Mouse (Mus musculus): ENCODE data around the gene Myog. TPM values are rescaled to one million over a fixed set of nuclear protein-coding genes. Genes with fewer than 3 reads are reported as not detected.
"Not testable (repeated sequence)": the region's sequence is repeated elsewhere in the genome, so short reads cannot be mapped to it uniquely, and the experiment has no call there.

Gene Myog
- 0.13 and 0.17 TPM in 2 replicates for polyA plus RNA-seq (2014; fragmentation: Nextera tagmentation; extraction: Ambion mirVana)

- DNase-seq (ENCODE audit: low spot score), result no peak
- no peak within 1 kb of the TSS for H3K27ac ChIP-seq
- H3K9me3 ChIP-seq (ENCODE audit: control insufficient read depth, low read length), result no peaks in the 10 kb centered on the region
- H3K9ac ChIP-seq, result no peak within 1 kb of the TSS
- ATAC-seq (ENCODE audit: low FRiP score), result no peak
- no peaks in the 10 kb centered on the region for H3K36me3 ChIP-seq (replicated peaks; ENCODE audit: control insufficient read depth, insufficient read depth)
- H3K27me3 ChIP-seq (ENCODE audit: control insufficient read depth, insufficient read depth, low read length), result no peaks in the 10 kb centered on the region
- H3K4me1 ChIP-seq (replicated peaks; ENCODE audit: control insufficient read depth, insufficient read depth, low read length), result peaks cover 16% of the 10 kb centered on the region
- no peak within 1 kb of the TSS for H3K4me2 ChIP-seq (replicated peaks)
- H3K4me3 ChIP-seq (replicated peaks; ENCODE audit: low read length), result no peak within 1 kb of the TSS
- 44% methylated on average over 11 of the region's 11 CpGs for WGBS
These were observed at the start of gene Myog for GRCm38 (mm10) chr1:134289598-134290099. Myog (plus strand) TSS chr1:134289989.

GRCm38 (mm10) chr1:134240701-134241100 lies 49.1 kb upstream of the Myog start:
- no peak for ATAC-seq (ENCODE audit: low FRiP score)
- Histone ChIP-seq H3K27me3 (ENCODE audit: control insufficient read depth, insufficient read depth, low read length) (peaks cover 9% of the 10 kb centered on the region; the same call in 1 of the 2 replicates), H3K9me3 (ENCODE audit: control insufficient read depth, low read length) (no peaks in the 10 kb centered on the region), H3K36me3 (replicated peaks; ENCODE audit: control insufficient read depth, insufficient read depth) (no peaks in the 10 kb centered on the region), H3K4me1 (replicated peaks; ENCODE audit: control insufficient read depth, insufficient read depth, low read length) (peaks cover 8% of the 10 kb centered on the region), H3K4me3 (replicated peaks; ENCODE audit: low read length) (no peak overlapping the region), H3K9ac (no peak overlapping the region), H3K27ac (no peak overlapping the region), H3K4me2 (replicated peaks) (no peak overlapping the region)
- no peak for DNase-seq (ENCODE audit: low spot score)
- WGBS, result 88% methylated on average over 9 of the region's 9 CpGs

GRCm38 (mm10) chr1:134241298-134241697 lies 48.5 kb upstream of the Myog start:
- peaks cover 8% of the 10 kb centered on the region for H3K4me1 ChIP-seq (replicated peaks; ENCODE audit: control insufficient read depth, insufficient read depth, low read length)
- no peaks in the 10 kb centered on the region for H3K9me3 ChIP-seq (ENCODE audit: control insufficient read depth, low read length)
- DNase-seq (ENCODE audit: low spot score) (no peak), ATAC-seq (ENCODE audit: low FRiP score) (no peak)
- H3K4me3 ChIP-seq (replicated peaks; ENCODE audit: low read length), result no peak overlapping the region
- no peak overlapping the region for H3K27ac ChIP-seq
- WGBS, result 71% methylated on average over 8 of the region's 8 CpGs
- H3K27me3 ChIP-seq (ENCODE audit: control insufficient read depth, insufficient read depth, low read length), result peaks cover 3% of the 10 kb centered on the region; the same call in 1 of the 2 replicates
- no peaks in the 10 kb centered on the region for H3K36me3 ChIP-seq (replicated peaks; ENCODE audit: control insufficient read depth, insufficient read depth)
- H3K4me2 ChIP-seq (replicated peaks), result no peak overlapping the region
- no peak overlapping the region for H3K9ac ChIP-seq

- Histone ChIP-seq H3K4me3 (replicated peaks; ENCODE audit: low read length) (no peak overlapping the region), H3K9me3 (ENCODE audit: control insufficient read depth, low read length) (no peaks in the 10 kb centered on the region), H3K27ac (no peak overlapping the region), H3K9ac (no peak overlapping the region), H3K4me1 (replicated peaks; ENCODE audit: control insufficient read depth, insufficient read depth, low read length) (peaks cover 8% of the 10 kb centered on the region), H3K36me3 (replicated peaks; ENCODE audit: control insufficient read depth, insufficient read depth) (no peaks in the 10 kb centered on the region), H3K27me3 (ENCODE audit: control insufficient read depth, insufficient read depth, low read length) (no peaks in the 10 kb centered on the region), H3K4me2 (replicated peaks) (no peak overlapping the region)
- DNase-seq (ENCODE audit: low spot score), result no peak
- WGBS, result 87% methylated on average over 2 of the region's 2 CpGs
- ATAC-seq (ENCODE audit: low FRiP score), result no peak
These were observed 47.5 kb upstream of the Myog start for GRCm38 (mm10) chr1:134242286-134242685.

- WGBS, result 83% methylated on average over 6 of the region's 6 CpGs
- H3K27ac ChIP-seq, result no peak overlapping the region
- no peaks in the 10 kb centered on the region for H3K9me3 ChIP-seq (ENCODE audit: control insufficient read depth, low read length)
- H3K4me1 ChIP-seq (replicated peaks; ENCODE audit: control insufficient read depth, insufficient read depth, low read length), result peaks cover 8% of the 10 kb centered on the region
- no peak overlapping the region for H3K9ac ChIP-seq
- ATAC-seq (ENCODE audit: low FRiP score) (no peak), DNase-seq (ENCODE audit: low spot score) (no peak)
- no peaks in the 10 kb centered on the region for H3K27me3 ChIP-seq (ENCODE audit: control insufficient read depth, insufficient read depth, low read length)
- H3K4me3 ChIP-seq (replicated peaks; ENCODE audit: low read length), result no peak overlapping the region
- H3K4me2 ChIP-seq (replicated peaks), result no peak overlapping the region
- H3K36me3 ChIP-seq (replicated peaks; ENCODE audit: control insufficient read depth, insufficient read depth), result no peaks in the 10 kb centered on the region
These were observed 46.3 kb upstream of the Myog start for GRCm38 (mm10) chr1:134243505-134243904.

GRCm38 (mm10) chr1:134243948-134244914 lies 45.6 kb upstream of the Myog start:
- peak overlapping the region; percentile 29 for H3K9ac ChIP-seq
- 24% methylated on average over 35 of the region's 35 CpGs for WGBS
- H3K36me3 ChIP-seq (replicated peaks; ENCODE audit: control insufficient read depth, insufficient read depth), result no peaks in the 10 kb centered on the region
- no peaks in the 10 kb centered on the region for H3K27me3 ChIP-seq (ENCODE audit: control insufficient read depth, insufficient read depth, low read length)
- H3K4me3 ChIP-seq (replicated peaks; ENCODE audit: low read length), result no peak overlapping the region
- ATAC-seq (ENCODE audit: low FRiP score), result peak; percentile 89
- H3K9me3 ChIP-seq (ENCODE audit: control insufficient read depth, low read length), result no peaks in the 10 kb centered on the region
- no peak overlapping the region for H3K27ac ChIP-seq
- H3K4me2 ChIP-seq (replicated peaks), result peak overlapping the region; percentile 51
- H3K4me1 ChIP-seq (replicated peaks; ENCODE audit: control insufficient read depth, insufficient read depth, low read length), result peaks cover 8% of the 10 kb centered on the region
- DNase-seq (ENCODE audit: low spot score), result peak; percentile 84

- DNase-seq (ENCODE audit: low spot score) (no peak), ATAC-seq (ENCODE audit: low FRiP score) (peak; percentile 36; the same call in 1 of the 2 replicates)
- Histone ChIP-seq H3K4me2 (replicated peaks) (no peak overlapping the region), H3K36me3 (replicated peaks; ENCODE audit: control insufficient read depth, insufficient read depth) (no peaks in the 10 kb centered on the region), H3K4me1 (replicated peaks; ENCODE audit: control insufficient read depth, insufficient read depth, low read length) (peaks cover 8% of the 10 kb centered on the region), H3K9ac (no peak overlapping the region), H3K9me3 (ENCODE audit: control insufficient read depth, low read length) (no peaks in the 10 kb centered on the region), H3K27me3 (ENCODE audit: control insufficient read depth, insufficient read depth, low read length) (no peaks in the 10 kb centered on the region), H3K27ac (no peak overlapping the region), H3K4me3 (replicated peaks; ENCODE audit: low read length) (no peak overlapping the region)
- 73% methylated on average over 14 of the region's 14 CpGs for WGBS
These were observed 44.6 kb upstream of the Myog start for GRCm38 (mm10) chr1:134245004-134245717.

GRCm38 (mm10) chr1:134246590-134246989 lies 43.2 kb upstream of the Myog start:
- ATAC-seq (ENCODE audit: low FRiP score) (no peak), DNase-seq (ENCODE audit: low spot score) (no peak)
- Histone ChIP-seq H3K36me3 (replicated peaks; ENCODE audit: control insufficient read depth, insufficient read depth) (no peaks in the 10 kb centered on the region), H3K9ac (no peak overlapping the region), H3K9me3 (ENCODE audit: control insufficient read depth, low read length) (no peaks in the 10 kb centered on the region), H3K4me3 (replicated peaks; ENCODE audit: low read length) (no peak overlapping the region), H3K27ac (no peak overlapping the region), H3K4me1 (replicated peaks; ENCODE audit: control insufficient read depth, insufficient read depth, low read length) (peaks cover 8% of the 10 kb centered on the region), H3K4me2 (replicated peaks) (no peak overlapping the region), H3K27me3 (ENCODE audit: control insufficient read depth, insufficient read depth, low read length) (no peaks in the 10 kb centered on the region)
- 60% methylated on average over 4 of the region's 4 CpGs for WGBS

- H3K4me2 ChIP-seq (replicated peaks); ATAC-seq (ENCODE audit: low FRiP score); H3K4me3 ChIP-seq (replicated peaks; ENCODE audit: low read length); H3K27ac ChIP-seq; H3K9ac ChIP-seq; H3K36me3 ChIP-seq (replicated peaks; ENCODE audit: control insufficient read depth, insufficient read depth); DNase-seq (ENCODE audit: low spot score); H3K27me3 ChIP-seq (ENCODE audit: control insufficient read depth, insufficient read depth, low read length); H3K9me3 ChIP-seq (ENCODE audit: control insufficient read depth, low read length); H3K4me1 ChIP-seq (replicated peaks; ENCODE audit: control insufficient read depth, insufficient read depth, low read length): not testable (repeated sequence)
- WGBS, result 47% methylated on average over 1 of the region's 1 CpGs
These were observed 40.1 kb upstream of the Myog start for GRCm38 (mm10) chr1:134249681-134250080.
